Mouse (Mus musculus) adrenal gland, postnatal 25 days (tissue): ENCODE data around the gene Ifnar2. TPM values are rescaled to one million over a fixed set of nuclear protein-coding genes. Genes with fewer than 3 reads are reported as not detected.

Source experiments
- DNase-seq: peaks from one replicate; pipeline ENCODE4 v3.0.0; 2021; ENCODE audit warnings: mixed read lengths
- long read RNA-seq: library from polyadenylated mRNA; stranded (forward); transcript quantifications from one replicate; pipeline ENCODE4 v2.0.0, GENCODE M21; 2021
- total RNA-seq: library from RNA; stranded (reverse); gene quantifications from 2 replicates; pipeline ENCODE4 v1.2.3, GENCODE M21; 2021

The Ifnar2 gene
- total RNA-seq = 101 and 110 TPM in 2 replicates
- long read RNA-seq, transcript Ifnar2-203 (7 exons, 1,099 nt) = major isoform, 71 of 97 reads
- long read RNA-seq, transcript Ifnar2-201 (9 exons, 3,047 nt) = minor isoform, 10 of 97 reads
- long read RNA-seq, partial matches to known transcripts = 5 of 97 reads
- long read RNA-seq, other reads (novel, unspliced or antisense) = 9 of 97 reads

- peak; percentile 88 for DNase-seq
These were observed at the start of gene Ifnar2 for GRCm38 (mm10) chr16:91372577-91373472. Ifnar2 (plus strand) TSS chr16:91372783.

- DNase-seq = no peak
These were observed 45.0 kb upstream of the Ifnar2 start for GRCm38 (mm10) chr16:91327605-91328004.

- peak; percentile 12 for DNase-seq
These were observed 43.7 kb upstream of the Ifnar2 start for GRCm38 (mm10) chr16:91328922-91329321.

DNA sequence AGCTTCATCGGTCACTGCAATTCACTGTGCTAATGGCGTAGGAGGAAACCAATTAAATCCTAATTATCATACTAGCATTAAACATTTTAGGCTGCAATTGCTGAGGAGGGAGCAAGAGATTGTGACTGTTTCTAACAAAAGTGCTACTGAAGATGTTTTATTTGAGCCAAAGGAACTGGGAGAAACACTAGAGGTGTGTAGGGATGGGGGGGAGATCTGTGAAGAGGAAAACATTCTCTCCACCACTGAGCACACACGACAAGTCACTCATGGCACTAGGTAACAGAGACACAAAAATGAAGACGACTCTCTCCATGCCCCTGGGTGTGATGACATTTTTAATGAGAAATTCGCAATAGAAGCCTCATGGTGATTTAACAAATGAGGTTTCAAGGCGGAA lies 42.1 kb upstream of the Ifnar2 start:
- no peak for DNase-seq

DNA sequence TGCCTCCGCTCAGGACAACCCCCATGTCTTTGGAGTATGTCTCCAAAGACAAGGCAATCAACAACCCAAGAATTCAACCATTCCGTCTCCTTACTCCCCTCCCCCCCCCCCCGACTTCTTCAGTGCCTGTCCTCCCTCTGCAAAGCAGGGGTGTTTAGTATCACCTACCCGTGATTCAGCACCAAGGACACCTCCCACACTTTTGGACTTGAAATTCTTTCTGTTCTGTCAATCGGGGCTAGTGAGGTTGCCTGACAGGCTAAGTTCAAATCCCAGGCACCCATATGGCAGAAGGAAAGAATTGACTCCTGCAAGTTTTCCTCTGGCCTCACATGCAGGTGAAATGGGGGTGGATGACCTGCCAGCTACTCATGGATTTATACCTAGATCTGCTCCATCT lies 41.4 kb upstream of the Ifnar2 start:
- no peak for DNase-seq

DNA sequence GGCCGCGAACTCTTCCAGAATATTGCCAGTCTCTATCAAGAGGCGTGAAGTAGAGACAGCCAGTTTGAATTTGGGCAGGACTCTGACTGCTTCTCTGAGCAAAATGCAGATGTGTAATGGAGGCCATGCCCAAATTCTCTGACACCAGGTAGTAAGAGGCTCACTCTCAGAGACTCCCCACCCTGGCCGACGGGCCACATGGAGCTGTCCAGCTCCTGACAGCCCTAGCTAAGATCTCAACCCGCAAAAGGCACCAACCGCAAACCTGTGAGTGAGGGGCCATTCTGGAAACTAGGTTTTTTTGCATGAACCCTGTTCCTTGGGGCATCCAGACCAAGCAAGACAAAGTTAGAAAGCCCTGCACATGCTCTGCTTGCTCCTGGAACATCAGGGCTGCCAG lies 39.7 kb upstream of the Ifnar2 start:
- no peak for DNase-seq

DNA sequence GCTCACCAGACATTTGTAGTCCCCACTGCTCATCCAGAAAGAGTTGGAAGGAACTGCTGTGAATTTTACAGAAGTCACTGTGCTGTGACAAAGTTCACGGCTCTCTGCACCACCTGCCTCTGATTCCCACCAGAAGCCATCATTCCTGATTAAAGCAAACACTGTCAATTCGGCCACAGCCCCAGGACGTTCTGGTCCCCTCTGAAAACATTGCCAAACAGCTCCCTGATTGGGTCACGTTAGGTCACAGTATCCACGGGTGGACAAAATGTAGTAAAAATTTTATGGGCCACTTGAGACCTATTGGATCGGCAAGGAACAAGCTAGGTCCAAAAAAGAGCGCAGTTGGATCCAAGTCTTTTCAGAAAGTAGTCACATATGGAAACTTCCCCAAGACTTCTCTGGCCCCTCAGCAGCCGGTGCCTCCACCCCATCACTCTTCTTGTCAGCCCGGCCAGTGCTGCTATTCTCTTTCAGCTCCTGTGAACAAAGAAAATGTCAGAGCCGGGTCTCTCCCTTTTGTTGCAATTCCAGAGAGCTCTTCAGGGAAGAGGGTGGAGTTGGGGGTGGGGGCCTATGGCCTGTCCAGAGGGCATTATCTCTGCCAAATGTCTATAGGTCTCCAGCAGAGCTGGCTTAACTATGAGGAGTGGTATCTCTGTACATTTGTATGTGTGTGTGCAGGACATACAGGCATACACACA lies 38.2 kb upstream of the Ifnar2 start:
- DNase-seq = no peak

GRCm38 (mm10) chr16:91336753-91337152 lies 35.8 kb upstream of the Ifnar2 start:
- DNase-seq = no peak

GRCm38 (mm10) chr16:91337480-91337879 lies 35.1 kb upstream of the Ifnar2 start:
- DNase-seq = no peak

GRCm38 (mm10) chr16:91346491-91346890 lies 26.1 kb upstream of the Ifnar2 start:
- DNase-seq = no peak

- DNase-seq = no peak
These were observed 24.9 kb upstream of the Ifnar2 start for GRCm38 (mm10) chr16:91347491-91348263.

- DNase-seq = no peak
These were observed 24.4 kb upstream of the Ifnar2 start for GRCm38 (mm10) chr16:91348264-91348565.

- DNase-seq = no peak
These were observed 23.8 kb upstream of the Ifnar2 start for GRCm38 (mm10) chr16:91348588-91349330.

DNA sequence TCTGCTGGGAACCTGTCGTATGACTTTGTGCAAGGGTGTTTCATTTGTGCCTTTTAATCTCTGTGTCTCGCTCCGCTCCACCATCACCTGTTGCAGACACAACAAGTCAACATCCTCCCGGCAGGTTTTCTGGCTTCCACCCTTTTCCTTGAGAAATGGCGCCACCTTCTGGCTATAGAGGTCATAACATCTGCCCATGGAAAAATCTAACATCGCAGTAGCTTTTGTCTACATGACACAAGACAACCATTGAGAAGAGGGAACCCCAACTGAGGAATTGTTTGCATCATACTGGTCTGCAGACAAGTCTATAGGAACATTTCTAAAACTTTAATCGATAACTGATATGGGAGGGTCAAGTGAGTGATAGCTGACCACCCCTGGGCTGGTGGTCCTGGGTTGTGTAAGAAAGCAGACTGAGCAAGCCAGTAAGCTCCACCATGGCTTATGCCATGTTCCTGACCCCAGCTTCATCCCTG lies 20.5 kb upstream of the Ifnar2 start:
- DNase-seq = peak; percentile 61

DNA sequence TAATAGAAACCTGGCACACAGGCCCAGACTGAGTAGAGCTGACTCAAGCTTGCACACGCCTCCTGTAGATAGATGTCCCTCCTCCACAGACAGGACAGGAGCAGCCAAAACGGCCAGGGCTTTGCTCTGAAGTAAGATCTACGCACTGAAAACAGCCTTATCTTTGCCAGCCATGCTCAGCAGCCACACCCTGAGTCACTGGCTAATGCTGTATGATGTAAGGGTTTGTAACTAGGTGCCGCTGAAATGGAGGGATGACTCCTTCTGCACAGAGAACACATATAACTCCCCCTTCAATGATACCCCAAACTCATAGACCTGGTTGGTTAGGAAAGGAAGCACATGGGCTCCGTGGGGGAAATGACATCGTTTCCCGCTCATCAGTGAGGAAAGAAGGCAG lies 19.8 kb upstream of the Ifnar2 start:
- DNase-seq = peak; percentile 32

- no peak for DNase-seq
These were observed 19.4 kb upstream of the Ifnar2 start for GRCm38 (mm10) chr16:91353177-91353576.

- no peak for DNase-seq
These were observed 18.9 kb upstream of the Ifnar2 start for GRCm38 (mm10) chr16:91353638-91354037.

- DNase-seq = no peak
These were observed 18.0 kb upstream of the Ifnar2 start for GRCm38 (mm10) chr16:91354599-91354998.

DNA sequence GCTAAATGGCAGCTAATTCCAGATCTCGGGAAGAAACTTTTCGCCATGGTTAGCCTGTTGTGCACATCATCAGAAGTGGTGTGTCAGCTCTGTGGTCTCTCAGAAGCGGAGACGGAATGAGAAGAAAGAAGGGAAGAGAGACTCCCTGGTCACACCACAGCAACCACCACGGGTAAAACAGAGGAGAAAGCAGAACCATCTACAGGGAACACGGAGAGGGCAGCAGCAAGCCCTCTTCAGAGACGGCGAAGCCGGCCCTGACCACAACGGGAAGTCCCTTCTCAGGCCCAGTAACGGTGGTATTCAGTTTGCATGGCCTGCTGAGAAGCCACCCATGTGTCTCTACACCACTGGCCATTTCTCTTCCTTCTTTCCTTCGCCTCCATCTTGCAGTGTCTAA lies 17.4 kb upstream of the Ifnar2 start:
- no peak for DNase-seq

DNA sequence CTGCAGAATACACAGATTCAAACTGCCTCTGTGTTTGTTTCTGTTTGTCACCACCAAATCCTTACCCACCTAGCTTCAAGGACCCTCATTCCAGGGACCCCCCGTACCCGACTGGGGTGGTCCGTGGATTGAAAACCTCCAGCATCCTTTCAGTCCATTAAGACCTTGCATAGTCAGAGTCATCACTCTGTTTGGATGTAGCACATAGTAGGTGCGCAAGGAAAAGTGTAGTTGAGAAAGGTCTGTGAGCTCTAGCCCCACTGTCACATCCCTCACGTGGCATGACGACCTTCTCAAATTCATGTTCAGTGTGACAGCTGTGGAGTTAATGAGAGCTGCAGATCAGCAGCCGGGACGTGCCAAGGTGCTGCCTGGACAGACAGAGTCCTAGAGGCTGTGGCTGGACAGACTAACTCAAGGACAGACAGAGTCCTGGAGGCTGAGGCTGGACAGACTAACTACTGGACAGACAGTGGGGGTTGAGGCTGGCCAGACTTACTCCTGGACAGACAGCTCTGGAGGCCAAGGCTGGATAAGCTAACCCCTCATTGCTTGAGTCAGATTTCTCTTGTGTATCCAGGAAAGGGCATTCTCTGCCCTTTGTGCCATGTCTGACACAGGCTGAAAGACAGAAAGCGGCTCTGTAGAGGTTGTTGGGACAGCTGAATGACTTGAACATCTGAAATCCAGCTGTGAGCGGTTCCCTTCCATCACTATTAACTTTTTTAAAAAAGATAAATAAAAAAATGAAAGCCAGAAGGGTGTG lies 15.6 kb upstream of the Ifnar2 start:
- DNase-seq = peak; percentile 34

DNA sequence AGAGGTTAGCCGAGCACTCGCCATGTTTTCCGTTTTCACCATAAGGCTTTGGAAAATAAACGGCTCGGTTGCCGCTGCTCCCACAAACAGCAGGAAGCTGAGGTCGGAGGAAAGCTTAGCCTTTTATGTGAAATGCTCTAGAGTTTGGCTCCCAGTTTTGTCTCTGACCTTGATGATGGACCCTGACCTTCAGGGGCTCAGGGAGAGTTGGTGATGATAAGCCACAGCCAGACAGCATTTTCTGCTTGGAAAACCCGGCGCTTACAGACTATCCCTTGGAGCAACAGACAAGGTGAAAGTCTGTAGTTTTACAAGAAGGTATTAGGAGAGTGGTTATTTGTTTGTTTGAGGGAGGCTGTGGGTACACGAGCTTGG lies 15.1 kb upstream of the Ifnar2 start:
- DNase-seq = peak; percentile 41
